Mouse (Mus musculus) gastrocnemius, postnatal 14 days (tissue): ENCODE results near the gene Plk2. TPM values are rescaled to one million over a fixed set of nuclear protein-coding genes. Genes with fewer than 3 reads are reported as not detected.

ENCODE experiments used
- total RNA-seq, 2 experiments: library from RNA; stranded (reverse); gene quantifications; 2 replicates each; pipeline ENCODE4 v1.2.3; 2021

Plk2 gene
- total RNA-seq, 2 experiments from 2014 or later = 20.6 TPM

Other genes starting within 250 kb of the Plk2 start
- gene Rab3c, start 114.0 kb upstream of the Plk2 start, total RNA-seq = under 1 TPM; 0.02 to 0.04 TPM
- gene Gapt, start 37.8 kb upstream of the Plk2 start, total RNA-seq = under 1 TPM in 1 of 2 experiments, not detected in 1; 0.12 TPM